Comparison of ENCODE assay signal across 23 mouse cellular contexts in genomic region chr12:75387156-75387555, GRCm38 (mm10). TPM values are rescaled to one million over a fixed set of nuclear protein-coding genes. Genes with fewer than 3 reads are reported as not detected.
DNase-seq lines count a peak whose midpoint lies in the region; ATAC-seq lines count a peak whose summit lies in the region.
"Had no signal": no experiment of that assay in that cellular context is flagged by ENCODE, and none has a peak within 500 bp of the region (broad histone marks: within the 10 kb centered on the region; RNA-seq: fewer than 3 reads in every experiment).

No protein-coding gene starts in this region.

- no peaks in the 10 kb centered on the region for H3K4me1 ChIP-seq in heart, embryonic 12.5 days (replicated peaks)
- H3K4me1 ChIP-seq in embryonic facial prominence, embryonic 15.5 days, result no peaks in the 10 kb centered on the region
- H3K4me1 ChIP-seq: forebrain, embryonic 15.5 days; hindbrain, embryonic 15.5 days had no signal

- no peaks in the 10 kb centered on the region for H3K9me3 ChIP-seq in heart, embryonic 12.5 days (replicated peaks)
- no peaks in the 10 kb centered on the region for H3K9me3 ChIP-seq in embryonic facial prominence, embryonic 15.5 days (replicated peaks)
- H3K9me3 ChIP-seq: forebrain, embryonic 15.5 days; hindbrain, embryonic 15.5 days; limb, embryonic 13.5 days; neural tube, embryonic 13.5 days had no signal

- intact Hi-C loops in heart, postnatal 10 days (cut with DNase I), result loop anchor here (5.0 kb wide), 2 partner anchors 105 to 1065 kb away; no protein-coding TSS in a partner anchor

- WGBS in heart, embryonic 12.5 days, result 79% methylated on average over 8 of the region's 8 CpGs
- 64% methylated on average over 8 of the region's 8 CpGs for WGBS in embryonic facial prominence, embryonic 15.5 days

- peaks cover 5% of the 10 kb centered on the region; the same call in 1 of the 2 replicates for H3K27me3 ChIP-seq in heart, embryonic 12.5 days (replicated peaks)
- no peaks in the 10 kb centered on the region for H3K27me3 ChIP-seq in embryonic facial prominence, embryonic 15.5 days
- H3K27me3 ChIP-seq: forebrain, embryonic 15.5 days; hindbrain, embryonic 15.5 days; limb, embryonic 13.5 days; neural tube, embryonic 13.5 days had no signal

- DNase-seq in heart, adult 8-10 months (ENCODE audit: low spot score), result peak; percentile 50
- DNase-seq in heart, postnatal 10 days, result peak; percentile 36 to 37
- peak; percentile 74 for DNase-seq in skeletal muscle tissue, adult 2 months (ENCODE audit: low read depth, low spot score)
- no peak for DNase-seq in neural tube, embryonic 10.5 days (ENCODE audit: extremely low spot score, low spot score)
- no peak for DNase-seq in right cerebral cortex, postnatal 4 days
- DNase-seq: adrenal gland, postnatal 36 days; cerebellum, postnatal 14 days; embryo, embryonic 11 days; lung, adult 18-20 months; right cerebral cortex, postnatal 25 days; thymus, adult 2 months had no signal

- no peak overlapping the region for H3K9ac ChIP-seq in heart, embryonic 12.5 days
- H3K9ac ChIP-seq in embryonic facial prominence, embryonic 15.5 days, result no peak overlapping the region
- H3K9ac ChIP-seq: forebrain, embryonic 15.5 days; hindbrain, embryonic 15.5 days; limb, embryonic 13.5 days; neural tube, embryonic 13.5 days had no signal

- no peak for ATAC-seq in heart, embryonic 12.5 days (ENCODE audit: insufficient number of reproducible peaks, low FRiP score)
- ATAC-seq in embryonic facial prominence, embryonic 15.5 days (ENCODE audit: insufficient number of reproducible peaks, low FRiP score, low TSS enrichment, low read depth), result peak; percentile 51; the same call in 1 of the 2 replicates
- ATAC-seq: forebrain, embryonic 15.5 days; intestine, embryonic 16.5 days had no signal

- no peak overlapping the region for H3K4me3 ChIP-seq in heart, embryonic 12.5 days
- no peak overlapping the region for H3K4me3 ChIP-seq in embryonic facial prominence, embryonic 15.5 days (replicated peaks)
- H3K4me3 ChIP-seq: forebrain, embryonic 15.5 days; hindbrain, embryonic 15.5 days; left cerebral cortex, adult 2 months; limb, embryonic 13.5 days; neural tube, embryonic 13.5 days had no signal

- no peak overlapping the region for H3K27ac ChIP-seq in heart, embryonic 12.5 days (ENCODE audit: poor library complexity, severe bottlenecking)
- no peak overlapping the region for H3K27ac ChIP-seq in embryonic facial prominence, embryonic 15.5 days (replicated peaks)
- H3K27ac ChIP-seq: forebrain, embryonic 15.5 days; hindbrain, embryonic 15.5 days; kidney, postnatal 0 days; left cerebral cortex, adult 2 months; limb, embryonic 13.5 days; neural tube, embryonic 13.5 days had no signal

- no peak overlapping the region for H3K4me2 ChIP-seq in heart, embryonic 12.5 days
- no peak overlapping the region for H3K4me2 ChIP-seq in embryonic facial prominence, embryonic 15.5 days (replicated peaks)
- H3K4me2 ChIP-seq: forebrain, embryonic 15.5 days; hindbrain, embryonic 15.5 days; limb, embryonic 13.5 days; neural tube, embryonic 13.5 days had no signal

- H3K36me3 ChIP-seq in heart, embryonic 12.5 days, result no peaks in the 10 kb centered on the region
- H3K36me3 ChIP-seq in embryonic facial prominence, embryonic 15.5 days, result no peaks in the 10 kb centered on the region
- H3K36me3 ChIP-seq: forebrain, embryonic 15.5 days; hindbrain, embryonic 15.5 days; limb, embryonic 13.5 days; neural tube, embryonic 13.5 days had no signal

RNA-seq across cellular contexts. Expression of gene Gphb5, which starts 29.4 kb away (rescaled TPM):
- total RNA-seq in heart, adult 8-10 months (2022), result not detected
- polyA plus RNA-seq in heart, embryonic 12.5 days (2016; fragmentation: Nextera tagmentation; extraction: Ambion mirVana), result not detected in 2 replicates
- not detected in 2 replicates for polyA plus RNA-seq in embryonic facial prominence, embryonic 15.5 days (2015; fragmentation: Nextera tagmentation; extraction: Ambion mirVana)
- total RNA-seq in heart, postnatal 10 days (2021), result not detected
- total RNA-seq: adrenal gland, postnatal 36 days; layer of hippocampus, adult 8-10 months; left cerebral cortex, adult 2 months; monocyte, adult 5-6 weeks had no signal
- polyA plus RNA-seq: forebrain, embryonic 15.5 days; heart, postnatal 0 days; hindbrain, embryonic 15.5 days; intestine, embryonic 16.5 days; kidney, postnatal 0 days; limb, embryonic 13.5 days; neural tube, embryonic 13.5 days had no signal

Comparison
In these comparisons a context has a peak if more than half of its experiments do, and no peak if none do; other contexts are left out.
1. DNase-seq: peak in heart, adult 8-10 months (single experiment), heart, postnatal 10 days (2 of 2) and skeletal muscle tissue, adult 2 months (single experiment); none in neural tube, embryonic 10.5 days (single experiment) and right cerebral cortex, postnatal 4 days (single experiment).